Mouse (Mus musculus): Measurements from ENCODE around the gene Ptbp3.

GRCm38 (mm10) chr4:59575184-59575958 is 26.2 kb upstream of the Ptbp3 start:
- TF ChIP-seq CTCF (IDR thresholded peaks at IDR 0.05) (no peak), EP300 (IDR thresholded peaks at IDR 0.05) (no peak)
